Mouse (Mus musculus) CH12.LX (cell line): ENCODE measurements at regions not wholly inside any gene's neighbourhood (a gene's known extent, or its start where the extent isn't known, plus 50 kb on each side); places are given as distances from the start of the nearest gene placed in this dataset.
A peak's percentile ranks its signal among the peaks of the same experiment; 100 is the strongest.
"Not testable (repeated sequence)": the region's sequence is repeated elsewhere in the genome, so short reads cannot be mapped to it uniquely, and the experiment has no call there.

Experiments
- CTCF ChIP-seq, 2 experiments: IDR thresholded peaks in 1 of 2; conservative IDR thresholded peaks in 1 of 2; 2 replicates each; pipeline ENCODE4 v1.5.1; 2011 to 2012; ENCODE audit warnings: low read depth in 2 of 2, low read length in 2 of 2, improper control_type of control experiment in 1 of 2, inconsistent platforms in 1 of 2, mild to moderate bottlenecking in 1 of 2, moderate library complexity in 1 of 2
- E2F4 ChIP-seq: IDR thresholded peaks from 2 replicates; pipeline ENCODE4 v1.6.1; 2011; ENCODE audit warnings: low read depth, low read length, improper control_type of control experiment; ENCODE audit not compliant: insufficient replicate concordance
- HCFC1 ChIP-seq: IDR thresholded peaks from 2 replicates; pipeline ENCODE4 v1.6.1; 2012; ENCODE audit warnings: low read depth, mild to moderate bottlenecking, inconsistent platforms, low read length, improper control_type of control experiment
- MAX ChIP-seq: IDR thresholded peaks from 2 replicates; pipeline ENCODE4 v1.6.1; 2011; ENCODE audit warnings: low read length, improper control_type of control experiment
- POLR2A ChIP-seq: IDR thresholded peaks from 2 replicates; pipeline ENCODE4 v1.6.1; 2011; ENCODE audit warnings: low read depth, mild to moderate bottlenecking, improper control_type of control experiment, low read length
- POLR2AphosphoS2 ChIP-seq: IDR thresholded peaks from 2 replicates; pipeline ENCODE4 v1.6.1; 2011; ENCODE audit warnings: low read depth, low read length, improper control_type of control experiment

- TF ChIP-seq HCFC1, MAX, POLR2A, POLR2AphosphoS2, E2F4: not testable (repeated sequence)
- peak in 1 of 2 experiments; percentile 26; a peak in 2 of 4 replicates for TF ChIP-seq CTCF (conservative IDR thresholded peaks at IDR 0.05 in 1 of 2, IDR thresholded peaks at IDR 0.05 in 1 of 2; ENCODE audit: low read depth in 2 of 2, low read length in 2 of 2)
Measured at GRCm38 (mm10) chr12:115759041-115759440, 288.5 kb upstream of the Zfp386 start.
